Mouse (Mus musculus) MEL (cell line): Measurements from ENCODE around the gene Lhpp. TPM values are rescaled to one million over a fixed set of nuclear protein-coding genes. Genes with fewer than 3 reads are reported as not detected.

Source experiments
- DNase-seq: peaks from one replicate; pipeline ENCODE4 v3.0.0; 2011; ENCODE audit warnings: low read depth, low spot score
- H3K27ac ChIP-seq: 2 replicates; pipeline ENCODE4 v1.5.1; 2012; ENCODE audit warnings: low read depth, mild to moderate bottlenecking, control low read depth, low read length, moderate library complexity; ENCODE audit not compliant: control insufficient read depth
- H3K27me3 ChIP-seq, 2 experiments: fragments of 150-350 bp in 1 of 2; sonication (generic) in 1 of 2; 2 replicates each; pipeline ENCODE4 v1.6.1; 2012; ENCODE audit warnings: low read length in 2 of 2, mild to moderate bottlenecking in 2 of 2, improper control_type of control experiment in 1 of 2, moderate library complexity in 1 of 2; ENCODE audit not compliant: insufficient read depth in 2 of 2, control insufficient read depth in 1 of 2
- H3K36me3 ChIP-seq, 2 experiments: 2 replicates each; pipeline ENCODE4 v1.6.1; 2012 to 2014; ENCODE audit warnings: low read length in 2 of 2, improper control_type of control experiment in 1 of 2, inconsistent platforms in 1 of 2, mild to moderate bottlenecking in 1 of 2; ENCODE audit not compliant: insufficient read depth in 2 of 2, control insufficient read depth in 1 of 2
- H3K4me1 ChIP-seq, 2 experiments: fragments of 150-350 bp in 1 of 2; sonication (generic) in 1 of 2; 2 replicates each; pipeline ENCODE4 v1.6.1; 2012; ENCODE audit warnings: low read length in 2 of 2, improper control_type of control experiment in 1 of 2, mild to moderate bottlenecking in 1 of 2; ENCODE audit not compliant: insufficient read depth in 2 of 2, control insufficient read depth in 1 of 2
- H3K4me3 ChIP-seq, 2 experiments: fragments of 150-350 bp in 1 of 2; sonication (generic) in 1 of 2; 2 replicates each; pipeline ENCODE4 v1.5.1; 2012; ENCODE audit warnings: low read depth in 2 of 2, low read length in 2 of 2, mild to moderate bottlenecking in 2 of 2, moderate library complexity in 2 of 2, control low read depth in 1 of 2, improper control_type of control experiment in 1 of 2; ENCODE audit not compliant: control insufficient read depth in 1 of 2, insufficient read depth in 1 of 2
- H3K79me2 ChIP-seq: 2 replicates; pipeline ENCODE4 v1.6.1; 2012; ENCODE audit warnings: mild to moderate bottlenecking, low read length, moderate library complexity; ENCODE audit not compliant: control insufficient read depth, poor library complexity, insufficient read depth
- H3K9ac ChIP-seq: 2 replicates; pipeline ENCODE4 v1.6.1; 2012; ENCODE audit warnings: low read depth, mild to moderate bottlenecking, control low read depth, low read length, moderate library complexity; ENCODE audit not compliant: control insufficient read depth, poor library complexity, severe bottlenecking
- H3K9me3 ChIP-seq: fragments of 150-350 bp; sonication (generic); replicated peaks from 2 replicates; pipeline ENCODE4 v1.6.1; 2012; ENCODE audit warnings: mild to moderate bottlenecking, low read length, improper control_type of control experiment, moderate library complexity; ENCODE audit not compliant: insufficient read depth
- BHLHE40 ChIP-seq: IDR thresholded peaks from 2 replicates; pipeline ENCODE4 v1.6.1; 2012; ENCODE audit warnings: low read depth, mild to moderate bottlenecking, inconsistent platforms, low read length, improper control_type of control experiment, borderline replicate concordance
- E2F4 ChIP-seq: IDR thresholded peaks from 2 replicates; pipeline ENCODE4 v1.6.1; 2011; ENCODE audit warnings: low read depth, low read length, improper control_type of control experiment, borderline replicate concordance
- ELF1 ChIP-seq: IDR thresholded peaks from 2 replicates; pipeline ENCODE4 v1.6.1; 2014; ENCODE audit warnings: low read depth, mild to moderate bottlenecking, inconsistent platforms, low read length, improper control_type of control experiment, moderate library complexity
- GATA1 ChIP-seq: IDR thresholded peaks from 2 replicates; pipeline ENCODE4 v1.6.1; 2011; ENCODE audit warnings: low read depth, low read length, improper control_type of control experiment
- HCFC1 ChIP-seq: IDR thresholded peaks from 2 replicates; pipeline ENCODE4 v1.6.1; 2012; ENCODE audit warnings: low read depth, mild to moderate bottlenecking, inconsistent platforms, low read length, improper control_type of control experiment, moderate library complexity
- JUND ChIP-seq: IDR thresholded peaks from 2 replicates; pipeline ENCODE4 v1.6.1; 2011; ENCODE audit warnings: low read depth, mild to moderate bottlenecking, improper control_type of control experiment, low read length
- KAT2A ChIP-seq: conservative IDR thresholded peaks from 2 replicates; pipeline ENCODE4 v1.6.1; 2012; ENCODE audit warnings: low read depth, low read length, improper control_type of control experiment, inconsistent platforms
- MAFK ChIP-seq: IDR thresholded peaks from 2 replicates; pipeline ENCODE4 v1.6.1; 2011; ENCODE audit warnings: low read depth, mild to moderate bottlenecking, low read length, improper control_type of control experiment, borderline replicate concordance
- MAX ChIP-seq: IDR thresholded peaks from 2 replicates; pipeline ENCODE4 v1.6.1; 2011; ENCODE audit warnings: low read length, improper control_type of control experiment
- MXI1 ChIP-seq: IDR thresholded peaks from 2 replicates; pipeline ENCODE4 v1.6.1; 2011; ENCODE audit warnings: mild to moderate bottlenecking, low read depth, low read length, improper control_type of control experiment
- MYB ChIP-seq: IDR thresholded peaks from 2 replicates; pipeline ENCODE4 v1.6.1; 2011; ENCODE audit warnings: mild to moderate bottlenecking, low read depth, low read length, improper control_type of control experiment
- MYC ChIP-seq: IDR thresholded peaks from 2 replicates; pipeline ENCODE4 v1.6.1; 2011; ENCODE audit warnings: low read depth, mild to moderate bottlenecking, low read length, improper control_type of control experiment, moderate library complexity
- NELFE ChIP-seq: IDR thresholded peaks from 2 replicates; pipeline ENCODE4 v1.6.1; 2011; ENCODE audit warnings: low read depth, low read length, improper control_type of control experiment
- POLR2A ChIP-seq, 2 experiments: IDR thresholded peaks; 2 replicates each; pipeline ENCODE4 v1.6.1; 2011 to 2012; ENCODE audit warnings: low read length in 2 of 2, mild to moderate bottlenecking in 2 of 2, control low read depth in 1 of 2, improper control_type of control experiment in 1 of 2, low read depth in 1 of 2, moderate library complexity in 1 of 2; ENCODE audit not compliant: control insufficient read depth in 1 of 2, insufficient read depth in 1 of 2, poor library complexity in 1 of 2
- POLR2AphosphoS2 ChIP-seq: IDR thresholded peaks from 2 replicates; pipeline ENCODE4 v1.6.1; 2011; ENCODE audit warnings: low read length, improper control_type of control experiment
- POLR2AphosphoS5 ChIP-seq: IDR thresholded peaks from 2 replicates; pipeline ENCODE4 v1.6.1; 2012; ENCODE audit warnings: low read depth, borderline replicate concordance, mild to moderate bottlenecking, inconsistent platforms, low read length, moderate library complexity, mixed read lengths
- RCOR1 ChIP-seq: IDR thresholded peaks from 2 replicates; pipeline ENCODE4 v1.6.1; 2012; ENCODE audit warnings: low read depth, mild to moderate bottlenecking, inconsistent platforms, low read length, improper control_type of control experiment
- SIN3A ChIP-seq: IDR thresholded peaks from 2 replicates; pipeline ENCODE4 v1.6.1; 2012; ENCODE audit warnings: low read length, improper control_type of control experiment, inconsistent platforms
- SMC3 ChIP-seq: IDR thresholded peaks from 2 replicates; pipeline ENCODE4 v1.6.1; 2011; ENCODE audit warnings: low read depth, low read length, improper control_type of control experiment
- TAL1 ChIP-seq: IDR thresholded peaks from 2 replicates; pipeline ENCODE4 v1.6.1; 2012; ENCODE audit warnings: mild to moderate bottlenecking, inconsistent platforms, low read length, moderate library complexity, mixed read lengths
- TBP ChIP-seq: IDR thresholded peaks from 2 replicates; pipeline ENCODE4 v1.8.0; 2011; ENCODE audit warnings: low read depth, low read length, improper control_type of control experiment
- TCF12 ChIP-seq: IDR thresholded peaks from 2 replicates; pipeline ENCODE4 v1.6.1; 2014; ENCODE audit warnings: low read depth, mild to moderate bottlenecking, inconsistent platforms, low read length, improper control_type of control experiment, moderate library complexity
- USF1 ChIP-seq: IDR thresholded peaks from 2 replicates; pipeline ENCODE4 v1.6.1; 2014; ENCODE audit warnings: low read depth, mild to moderate bottlenecking, inconsistent platforms, low read length, improper control_type of control experiment, moderate library complexity
- USF2 ChIP-seq, 2 experiments: IDR thresholded peaks; 2 replicates each; pipeline ENCODE4 v1.6.1; 2011 to 2012; ENCODE audit warnings: improper control_type of control experiment in 2 of 2, low read length in 2 of 2, borderline replicate concordance in 1 of 2, inconsistent platforms in 1 of 2, low read depth in 1 of 2, mild to moderate bottlenecking in 1 of 2; ENCODE audit not compliant: insufficient read depth in 1 of 2
- ZC3H11A ChIP-seq: IDR thresholded peaks from 2 replicates; pipeline ENCODE4 v1.6.1; 2012; ENCODE audit warnings: low read depth, mild to moderate bottlenecking, inconsistent platforms, low read length, improper control_type of control experiment
- ZKSCAN1 ChIP-seq: IDR thresholded peaks from 2 replicates; pipeline ENCODE4 v1.6.1; 2012; ENCODE audit warnings: low read depth, mild to moderate bottlenecking, inconsistent platforms, low read length, improper control_type of control experiment, moderate library complexity
- polyA plus RNA-seq, 2 experiments: library from polyadenylated mRNA; stranded (reverse) in 1 of 2; unstranded in 1 of 2; fragments of >175 nt in 1 of 2; fragments of >200 nt in 1 of 2; gene quantifications; 2 replicates each; pipeline versions ENCODE4 v1.2.1 to v1.2.4; 2012; ENCODE audit warnings: low replicate concordance in 2 of 2, low read depth in 1 of 2; ENCODE audit not compliant: insufficient read length in 2 of 2, insufficient read depth in 1 of 2, missing spikeins in 1 of 2
- total RNA-seq: library from RNA; depleted of rRNA; stranded (reverse); fragments of 300-350 nt; gene quantifications from 2 replicates; pipeline ENCODE4 v1.2.3, GENCODE M21; 2012

Lhpp gene
- total and polyA plus RNA-seq, 3 experiments: 31.0 to 39.3 TPM; not detected in 1

DNA sequence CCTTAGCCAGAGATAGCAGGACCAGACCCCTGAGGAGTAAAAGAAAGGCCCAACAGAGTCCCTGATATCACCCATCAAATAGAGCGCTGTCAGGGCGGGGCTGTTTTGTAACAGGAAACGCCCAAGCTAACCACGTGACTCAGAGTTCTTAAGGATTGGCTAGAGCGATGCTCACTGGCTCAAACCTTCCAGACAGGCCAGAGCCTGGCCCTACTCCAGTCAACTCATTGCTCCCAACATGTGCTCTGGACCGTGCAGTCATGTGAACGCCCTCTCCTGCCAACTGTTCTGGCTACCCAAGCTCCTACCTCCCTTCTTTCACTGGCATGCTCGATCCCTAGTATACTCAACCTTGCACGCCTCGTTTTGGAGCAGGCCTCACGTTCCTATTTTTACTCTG is 113.5 kb downstream of the Lhpp start:
- peak; percentile 88 for DNase-seq
- Histone ChIP-seq H3K79me2 (no peaks in the 10 kb centered on the region), H3K36me3 (peaks cover 0 to 11% of the 10 kb centered on the region in 2 experiments; a peak in 2 of 4 replicates), H3K27ac (peak overlapping the region; percentile 46), H3K9ac (peak overlapping the region; percentile 23; the same call in 1 of the 2 replicates), H3K4me3 (no peak overlapping the region), H3K9me3 (no peaks in the 10 kb centered on the region), H3K4me1 (peaks cover 3 to 15% of the 10 kb centered on the region in 2 experiments; a peak in 3 of 4 replicates), H3K27me3 (no peaks in the 10 kb centered on the region)
- peak; percentile 66; the same call in 1 of the 2 replicates for TF ChIP-seq MXI1
- peak; percentile 92 for TF ChIP-seq MYC
- no peak for TF ChIP-seq MAFK
- TF ChIP-seq RCOR1: no peak
- TF ChIP-seq NELFE: peak; percentile 57
- no peak for TF ChIP-seq POLR2AphosphoS5
- TF ChIP-seq MAX: peak; percentile 96
- peak; percentile 43 to 66; a peak in 2 of 4 replicates for TF ChIP-seq USF2 (IDR thresholded peaks at IDR 0.05; ENCODE audit: borderline replicate concordance in 1 of 2, insufficient read depth in 1 of 2, low read depth in 1 of 2, low read length in 2 of 2)
- peak; percentile 94 for TF ChIP-seq USF1
- TF ChIP-seq ZKSCAN1: no peak
- no peak for TF ChIP-seq SIN3A
- no peak for TF ChIP-seq GATA1
- no peak for TF ChIP-seq KAT2A
- TF ChIP-seq MYB: no peak
- no peak for TF ChIP-seq TAL1
- TF ChIP-seq JUND: no peak
- no peak for TF ChIP-seq SMC3
- no peak for TF ChIP-seq TCF12
- no peak for TF ChIP-seq ELF1
- no peak for TF ChIP-seq BHLHE40
- TF ChIP-seq TBP: peak; percentile 76; the same call in 1 of the 2 replicates
- TF ChIP-seq HCFC1: no peak
- no peak for TF ChIP-seq POLR2AphosphoS2
- TF ChIP-seq POLR2A (IDR thresholded peaks at IDR 0.05; ENCODE audit: control insufficient read depth in 1 of 2, insufficient read depth in 1 of 2, low read depth in 1 of 2, low read length in 2 of 2, poor library complexity in 1 of 2): peak; percentile 27 to 80; a peak in 2 of 4 replicates
- no peak for TF ChIP-seq ZC3H11A
- no peak for TF ChIP-seq E2F4
